Mouse (Mus musculus) thymus, adult 2 months (tissue): ENCODE measurements around the gene Prkce.

ENCODE experiments used
- CTCF ChIP-seq: fragments of 200-500 bp; IDR thresholded peaks from 2 replicates; pipeline ENCODE4 v1.5.1; 2012; ENCODE audit warnings: mild to moderate bottlenecking, control low read depth, low read length, moderate library complexity, borderline replicate concordance; ENCODE audit not compliant: control insufficient read depth, poor library complexity, insufficient read depth; ENCODE audit errors: extremely low read depth
- POLR2A ChIP-seq: fragments of 200-500 bp; IDR thresholded peaks from 2 replicates; pipeline ENCODE4 v1.6.1; 2012; ENCODE audit warnings: mild to moderate bottlenecking, low read length, control low read depth, moderate library complexity; ENCODE audit not compliant: control insufficient read depth, poor library complexity, insufficient read depth; ENCODE audit errors: extremely low read depth

DNA sequence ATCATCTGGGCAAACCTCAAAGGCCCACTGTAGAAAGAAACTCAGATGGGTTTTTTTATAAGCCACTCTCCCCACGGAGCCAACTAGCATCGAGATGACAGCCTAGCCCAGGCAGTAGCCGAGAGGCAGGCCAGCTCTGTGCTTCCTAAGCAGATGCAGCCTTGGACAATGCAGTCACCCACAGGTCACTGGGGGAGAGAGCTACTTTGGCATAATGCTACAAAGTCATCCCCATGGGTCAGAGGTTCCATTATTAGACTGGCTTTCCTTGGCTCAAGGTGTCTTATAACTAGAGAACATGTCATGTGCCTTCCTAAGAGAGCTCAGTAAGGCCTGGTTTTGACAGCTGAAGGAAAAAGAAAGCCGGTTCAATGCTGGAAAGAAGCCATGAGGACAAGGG, 465.5 kb downstream of the Prkce start:
- no peak for TF ChIP-seq CTCF
- TF ChIP-seq POLR2A, result no peak
